Mouse (Mus musculus): ENCODE results near the gene Sel1l3. TPM values are rescaled to one million over a fixed set of nuclear protein-coding genes. Genes with fewer than 3 reads are reported as not detected.

The Sel1l3 gene
- polyA plus RNA-seq, 1 experiment from 2014 or later, result 1.1 TPM

- Histone ChIP-seq H3K36me3 (no peaks in the 10 kb centered on the region), H3K4me1 (no peaks in the 10 kb centered on the region), H3K27ac (replicated peaks) (no peak overlapping the region), H3K4me3 (no peak overlapping the region), H3K27me3 (ENCODE audit: low read depth, poor library complexity, severe bottlenecking) (no peaks in the 10 kb centered on the region), H3K9me3 (replicated peaks) (no peaks in the 10 kb centered on the region)
- DNase-seq (ENCODE audit: low spot score), result no peak
- 92% methylated on average over 7 of the region's 7 CpGs for WGBS
These were observed 126.3 kb downstream of the Sel1l3 start for GRCm38 (mm10) chr5:53087452-53087851.

- no peak overlapping the region for H3K4me3 ChIP-seq
- WGBS, result 74% methylated on average over 4 of the region's 4 CpGs
- H3K36me3 ChIP-seq, result no peaks in the 10 kb centered on the region
These were observed 135.3 kb downstream of the Sel1l3 start for GRCm38 (mm10) chr5:53078453-53078852.

GRCm38 (mm10) chr5:53074553-53074952 lies 139.2 kb downstream of the Sel1l3 start:
- Histone ChIP-seq H3K4me1 (no peaks in the 10 kb centered on the region), H3K27me3 (ENCODE audit: low read depth, poor library complexity, severe bottlenecking) (no peaks in the 10 kb centered on the region), H3K4me3 (no peak overlapping the region), H3K9me3 (replicated peaks) (no peaks in the 10 kb centered on the region), H3K36me3 (no peaks in the 10 kb centered on the region), H3K27ac (replicated peaks) (no peak overlapping the region)
- 88% methylated on average over 6 of the region's 6 CpGs for WGBS
- no peak for DNase-seq (ENCODE audit: low spot score)

More at GRCm38 (mm10) chr5:53078453-53078852, 135.3 kb downstream of the Sel1l3 start:
- no peaks in the 10 kb centered on the region for H3K4me1 ChIP-seq
- no peak overlapping the region for H3K27ac ChIP-seq (replicated peaks)
- H3K9me3 ChIP-seq (replicated peaks), result no peaks in the 10 kb centered on the region
- DNase-seq (ENCODE audit: low spot score), result no peak
- no peaks in the 10 kb centered on the region for H3K27me3 ChIP-seq (ENCODE audit: low read depth, poor library complexity, severe bottlenecking)

- Histone ChIP-seq H3K9me3 (replicated peaks) (no peaks in the 10 kb centered on the region), H3K36me3 (no peaks in the 10 kb centered on the region), H3K4me3 (no peak overlapping the region), H3K27me3 (ENCODE audit: low read depth, poor library complexity, severe bottlenecking) (no peaks in the 10 kb centered on the region), H3K4me1 (no peaks in the 10 kb centered on the region), H3K27ac (replicated peaks) (no peak overlapping the region)
- DNase-seq (ENCODE audit: low spot score), result no peak
- 92% methylated on average over 9 of the region's 9 CpGs for WGBS
These were observed 152.1 kb downstream of the Sel1l3 start for GRCm38 (mm10) chr5:53061532-53062130.

Other genes with a start within 250 kb of the Sel1l3 start
- gene Slc34a2, start 175.8 kb downstream of the Sel1l3 start, polyA plus RNA-seq (2016; fragmentation: Nextera tagmentation; extraction: Ambion mirVana), result not detected in 2 replicates
- gene Smim20, start 53.2 kb upstream of the Sel1l3 start, polyA plus RNA-seq (2016; fragmentation: Nextera tagmentation; extraction: Ambion mirVana), result 70.9 and 74.1 TPM in 2 replicates